Comparison of ENCODE assay signal across 38 mouse cellular contexts in the genomic region with DNA sequence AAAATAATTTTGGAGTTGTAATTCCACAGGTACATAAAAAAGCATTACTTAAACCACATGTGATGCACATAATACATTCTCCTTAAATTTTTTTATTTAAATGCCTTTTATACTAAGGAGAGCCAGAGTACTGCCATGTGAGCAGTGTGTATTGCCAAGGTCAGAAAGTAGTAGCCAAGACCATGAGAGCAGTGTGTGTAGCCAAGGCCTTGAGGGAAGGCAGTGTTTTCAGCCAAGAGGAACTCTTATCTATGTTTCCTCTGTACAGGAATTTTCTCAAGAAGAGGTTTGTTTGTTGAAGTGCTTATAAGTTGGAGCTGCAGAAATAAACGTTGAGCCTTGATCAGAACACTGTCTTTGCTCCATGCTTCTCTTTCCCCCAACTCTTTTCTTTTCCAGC. TPM values are rescaled to one million over a fixed set of nuclear protein-coding genes. Genes with fewer than 3 reads are reported as not detected.
DNase-seq lines count a peak whose midpoint lies in the region; ATAC-seq and TF ChIP-seq lines count a peak whose summit lies in the region.
"Had no signal": no experiment of that assay in that cellular context is flagged by ENCODE, and none has a peak within 500 bp of the region (broad histone marks: within the 10 kb centered on the region; RNA-seq: fewer than 3 reads in every experiment).

No protein-coding gene starts in this region.

- peak; percentile 12 for DNase-seq in liver, adult 2 months (ENCODE audit: extremely low read depth, low read depth, low spot score)
- DNase-seq in liver, result no peak
- peak; percentile 48 for DNase-seq in NIH3T3 (ENCODE audit: low read depth)
- DNase-seq in adrenal gland, adult 8-10 months, result peak; percentile 4
- peak; percentile 49 for DNase-seq in lung, postnatal 0 days (ENCODE audit: low spot score)
- DNase-seq in embryo, embryonic 11 days, result no peak
- no peak for DNase-seq in right cerebral cortex, postnatal 14 days
- DNase-seq: B cell, adult 2 months; cerebellum, adult 11 months; cerebellum, postnatal 10 days; gastrocnemius, postnatal 14 days; heart, adult 2 months; heart, postnatal 4 days; kidney, adult 8-10 months; kidney, postnatal 10 days; left cerebral cortex, postnatal 4 days; right cerebral cortex, adult 18-20 months had no signal

- no peaks in the 10 kb centered on the region for H3K36me3 ChIP-seq in liver, adult 2 months (ENCODE audit: control insufficient read depth, insufficient read depth, low read length)
- no peaks in the 10 kb centered on the region for H3K36me3 ChIP-seq in lung, postnatal 0 days (ENCODE audit: insufficient read depth, low read length)
- H3K36me3 ChIP-seq: forebrain, embryonic 10.5 days; G1E; limb, embryonic 15.5 days; midbrain, embryonic 12.5 days; stomach, embryonic 15.5 days had no signal

- no peak overlapping the region for H3K4me3 ChIP-seq in liver, adult 2 months (ENCODE audit: insufficient read depth, low read depth, low read length)
- H3K4me3 ChIP-seq in lung, postnatal 0 days (ENCODE audit: low read depth, low read length), result no peak overlapping the region
- H3K4me3 ChIP-seq: forebrain, embryonic 10.5 days; heart, adult 2 months; limb, embryonic 15.5 days; midbrain, embryonic 12.5 days; stomach, embryonic 15.5 days had no signal

- H3K9me3 ChIP-seq in lung, postnatal 0 days (ENCODE audit: low read length), result no peaks in the 10 kb centered on the region
- H3K9me3 ChIP-seq: forebrain, embryonic 10.5 days; G1E; limb, embryonic 15.5 days; midbrain, embryonic 12.5 days; stomach, embryonic 15.5 days had no signal

- H3K27me3 ChIP-seq in liver, adult 2 months (ENCODE audit: control insufficient read depth, insufficient read depth, low read length), result no peaks in the 10 kb centered on the region
- H3K27me3 ChIP-seq in lung, postnatal 0 days (replicated peaks; ENCODE audit: insufficient read depth, low read length), result no peaks in the 10 kb centered on the region
- H3K27me3 ChIP-seq: CH12.LX; limb, embryonic 15.5 days; midbrain, embryonic 12.5 days; stomach, embryonic 15.5 days had no signal

- no peak overlapping the region for H3K27ac ChIP-seq in liver, adult 2 months (replicated peaks; ENCODE audit: insufficient read depth, low read depth, low read length)
- no peak overlapping the region for H3K27ac ChIP-seq in lung, postnatal 0 days (ENCODE audit: low read length)
- H3K27ac ChIP-seq: forebrain, embryonic 10.5 days; heart, adult 2 months; hindbrain, embryonic 14.5 days; limb, embryonic 15.5 days; midbrain, embryonic 12.5 days; stomach, embryonic 15.5 days had no signal

- H3K4me1 ChIP-seq in liver, adult 2 months (ENCODE audit: control insufficient read depth, insufficient read depth, low read length), result no peaks in the 10 kb centered on the region
- H3K4me1 ChIP-seq in lung, postnatal 0 days (ENCODE audit: insufficient read depth, low read depth, low read length), result no peaks in the 10 kb centered on the region
- H3K4me1 ChIP-seq: forebrain, embryonic 10.5 days; limb, embryonic 15.5 days; midbrain, embryonic 12.5 days; stomach, embryonic 15.5 days had no signal

- no peak overlapping the region for H3K9ac ChIP-seq in liver, adult 2 months (ENCODE audit: low read depth, low read length)
- no peak overlapping the region for H3K9ac ChIP-seq in lung, postnatal 0 days (replicated peaks; ENCODE audit: low read depth)
- H3K9ac ChIP-seq: hindbrain, embryonic 14.5 days; limb, embryonic 15.5 days; midbrain, embryonic 12.5 days; stomach, embryonic 15.5 days had no signal

- no peak for TF ChIP-seq EP300 in lung, postnatal 0 days (IDR thresholded peaks at IDR 0.05)

- peak; percentile 61 for ATAC-seq in lung, postnatal 0 days
- ATAC-seq: activated CD4-positive, CD25-positive, alpha-beta regulatory T cell, adult 4 months; forebrain, embryonic 16.5 days; inflammation-experienced regulatory T-cells, adult 6 months had no signal

- WGBS in liver, adult 2 months, result 23% methylated on average over 1 of the region's 1 CpGs
- 15% methylated on average over 1 of the region's 1 CpGs for WGBS in lung, postnatal 0 days

- H3K4me2 ChIP-seq in lung, postnatal 0 days (replicated peaks; ENCODE audit: low read depth, low read length), result 0 out of 2 replicates have a peak overlapping the region, but pooled peaks have one; percentile 19
- H3K4me2 ChIP-seq: hindbrain, embryonic 14.5 days; limb, embryonic 15.5 days; midbrain, embryonic 12.5 days; stomach, embryonic 15.5 days had no signal

- TF ChIP-seq CTCF in liver, adult 2 months (IDR thresholded peaks at IDR 0.05; ENCODE audit: low read depth, low read length), result no peak
- TF ChIP-seq CTCF in lung, postnatal 0 days (IDR thresholded peaks at IDR 0.05), result no peak

- no peak for TF ChIP-seq POLR2A in liver, adult 2 months (IDR thresholded peaks at IDR 0.05; ENCODE audit: extremely low read depth, insufficient read depth, low read length)

- no peaks in the 10 kb centered on the region for H3K79me2 ChIP-seq in liver, adult 2 months (ENCODE audit: control insufficient read depth, insufficient read depth, low read length)

RNA-seq across cellular contexts. Expression of a gene that starts 5.0 kb away (rescaled TPM):
- total RNA-seq in liver, adult 2 months (2014; rRNA removed), result not detected in 2 replicates
- not detected in 2 replicates for polyA plus RNA-seq in liver, adult 2 months (2012; rRNA removed)
- total RNA-seq in adrenal gland, adult 8-10 months (2022), result not detected
- polyA plus RNA-seq in lung, postnatal 0 days (2015; fragmentation: Nextera tagmentation; extraction: Ambion mirVana), result not detected in 2 replicates
- total RNA-seq: CH12.LX; gastrocnemius, postnatal 14 days; heart, adult 2 months; heart, postnatal 4 days; layer of hippocampus, adult 18-20 months; layer of hippocampus, postnatal 14 days; left cerebral cortex, adult 8-10 months; left cerebral cortex, postnatal 4 days; megakaryocyte progenitor cell, adult 5-6 weeks; monocyte, adult 5-6 weeks had no signal
- polyA plus RNA-seq: activated CD4-positive, CD25-positive, alpha-beta regulatory T cell, adult 4 months; cortical plate, adult 2 months; embryonic facial prominence, embryonic 11.5 days; forebrain, embryonic 10.5 days; forebrain, embryonic 16.5 days; G1E; heart, adult 2 months; heart, embryonic 16.5 days; hindbrain, embryonic 14.5 days; inflammation-experienced regulatory T-cells, adult 6 months; limb, embryonic 15.5 days; liver, embryonic 16.5 days; midbrain, embryonic 12.5 days; thymus, postnatal 0 days had no signal

RNA-seq across cellular contexts. Expression of a gene that starts 8.5 kb away (rescaled TPM):
- total RNA-seq in liver, adult 2 months (2014; rRNA removed), result 0.46 TPM in 1 of 2 replicates, not detected in the other
- polyA plus RNA-seq in liver, adult 2 months (2012; rRNA removed), result not detected in 2 replicates
- not detected for total RNA-seq in adrenal gland, adult 8-10 months (2022)
- polyA plus RNA-seq in lung, postnatal 0 days (2015; fragmentation: Nextera tagmentation; extraction: Ambion mirVana), result not detected in 2 replicates
- total RNA-seq: CH12.LX; G1E; gastrocnemius, postnatal 14 days; heart, adult 2 months; heart, postnatal 4 days; layer of hippocampus, adult 18-20 months; layer of hippocampus, postnatal 14 days; left cerebral cortex, adult 8-10 months; left cerebral cortex, postnatal 4 days; megakaryocyte progenitor cell, adult 5-6 weeks; monocyte, adult 5-6 weeks; neutrophil, adult 5-6 weeks had no signal
- polyA plus RNA-seq: activated CD4-positive, CD25-positive, alpha-beta regulatory T cell, adult 4 months; cortical plate, adult 2 months; embryonic facial prominence, embryonic 11.5 days; forebrain, embryonic 10.5 days; forebrain, embryonic 16.5 days; G1E; heart, adult 2 months; heart, embryonic 16.5 days; hindbrain, embryonic 14.5 days; inflammation-experienced regulatory T-cells, adult 6 months; limb, embryonic 15.5 days; midbrain, embryonic 12.5 days; thymus, postnatal 0 days had no signal

RNA-seq across cellular contexts. Expression of a gene that starts 28.9 kb away (rescaled TPM):
- total RNA-seq in liver, adult 2 months (2014; rRNA removed), result not detected in 2 replicates
- not detected in 2 replicates for polyA plus RNA-seq in liver, adult 2 months (2012; rRNA removed)
- not detected for total RNA-seq in adrenal gland, adult 8-10 months (2022)
- polyA plus RNA-seq in lung, postnatal 0 days (2015; fragmentation: Nextera tagmentation; extraction: Ambion mirVana), result not detected in 2 replicates
- total RNA-seq: CH12.LX; G1E; gastrocnemius, postnatal 14 days; heart, adult 2 months; heart, postnatal 4 days; layer of hippocampus, adult 18-20 months; layer of hippocampus, postnatal 14 days; left cerebral cortex, adult 8-10 months; left cerebral cortex, postnatal 4 days; monocyte, adult 5-6 weeks; neutrophil, adult 5-6 weeks had no signal
- polyA plus RNA-seq: activated CD4-positive, CD25-positive, alpha-beta regulatory T cell, adult 4 months; cortical plate, adult 2 months; forebrain, embryonic 16.5 days; G1E; heart, adult 2 months; heart, embryonic 16.5 days; hindbrain, embryonic 14.5 days; inflammation-experienced regulatory T-cells, adult 6 months; limb, embryonic 15.5 days; midbrain, embryonic 12.5 days; thymus, postnatal 0 days had no signal

RNA-seq across cellular contexts. Expression of a gene that starts 48.8 kb away (rescaled TPM):
- total RNA-seq in liver, adult 2 months (2014; rRNA removed), result not detected in 2 replicates
- polyA plus RNA-seq in liver, adult 2 months (2012; rRNA removed), result not detected in 2 replicates
- total RNA-seq in adrenal gland, adult 8-10 months (2022), result not detected
- polyA plus RNA-seq in lung, postnatal 0 days (2015; fragmentation: Nextera tagmentation; extraction: Ambion mirVana), result 0.02 and 0.04 TPM in 2 replicates
- total RNA-seq: CH12.LX; gastrocnemius, postnatal 14 days; heart, adult 2 months; heart, postnatal 4 days; layer of hippocampus, adult 18-20 months; layer of hippocampus, postnatal 14 days; left cerebral cortex, adult 8-10 months; left cerebral cortex, postnatal 4 days; megakaryocyte progenitor cell, adult 5-6 weeks; monocyte, adult 5-6 weeks had no signal
- polyA plus RNA-seq: cortical plate, adult 2 months; embryonic facial prominence, embryonic 11.5 days; forebrain, embryonic 10.5 days; forebrain, embryonic 16.5 days; G1E; heart, adult 2 months; heart, embryonic 16.5 days; hindbrain, embryonic 14.5 days; limb, embryonic 15.5 days; liver, embryonic 16.5 days; midbrain, embryonic 12.5 days; stomach, embryonic 15.5 days; thymus, postnatal 0 days had no signal

Comparison
In these comparisons a context has a peak if more than half of its experiments do, and no peak if none do; other contexts are left out.
1. DNase-seq: peak in liver, adult 2 months (single experiment), NIH3T3 (single experiment), adrenal gland, adult 8-10 months (single experiment) and lung, postnatal 0 days (single experiment); none in liver (single experiment), embryo, embryonic 11 days (single experiment) and right cerebral cortex, postnatal 14 days (single experiment).